Mouse (Mus musculus) liver, embryonic 11.5 days (tissue): ENCODE measurements around the gene Taf1b. TPM values are rescaled to one million over a fixed set of nuclear protein-coding genes. Genes with fewer than 3 reads are reported as not detected.
A peak's percentile ranks its signal among the peaks of the same experiment; 100 is the strongest.
"Not testable (repeated sequence)": the region's sequence is repeated elsewhere in the genome, so short reads cannot be mapped to it uniquely, and the experiment has no call there.

ENCODE experiments used
- ATAC-seq: fragments of 200-750 bp; cut with Nextera tagmentation; replicated peaks from 2 replicates; pipeline ENCODE4 v1.8.0; 2017; ENCODE audit warnings: moderate number of reproducible peaks, mild to moderate bottlenecking, moderate TSS enrichment, moderate library complexity; ENCODE audit not compliant: low FRiP score
- DNase-seq: peaks from one replicate; pipeline ENCODE4 v3.0.0-alpha.2; 2017; ENCODE audit warnings: low spot score
- H3K27ac ChIP-seq: fragments of 300-500 bp; sonication (generic); 2 replicates; pipeline ENCODE4 v1.5.1; 2014; ENCODE audit warnings: mild to moderate bottlenecking, low read depth, low read length, control low read depth
- H3K27me3 ChIP-seq: fragments of 300-500 bp; sonication (generic); replicated peaks from 2 replicates; pipeline ENCODE4 v1.6.1; 2014; ENCODE audit warnings: low read length, mixed read lengths; ENCODE audit not compliant: control insufficient read depth, insufficient read depth
- H3K36me3 ChIP-seq: fragments of 300-500 bp; sonication (generic); 2 replicates; pipeline ENCODE4 v1.6.1; 2014; ENCODE audit warnings: mild to moderate bottlenecking, low read length, moderate library complexity, mixed read lengths; ENCODE audit not compliant: control insufficient read depth, insufficient read depth
- H3K4me1 ChIP-seq: fragments of 300-500 bp; sonication (generic); replicated peaks from 2 replicates; pipeline ENCODE4 v1.6.1; 2014; ENCODE audit warnings: low read length, mixed read lengths; ENCODE audit not compliant: control insufficient read depth, insufficient read depth
- H3K4me2 ChIP-seq: fragments of 300-500 bp; sonication (generic); 2 replicates; pipeline ENCODE4 v1.6.1; 2014; ENCODE audit warnings: mild to moderate bottlenecking, control low read depth, moderate library complexity
- H3K4me3 ChIP-seq: fragments of 300-500 bp; sonication (generic); 2 replicates; pipeline ENCODE4 v1.5.1; 2014; ENCODE audit warnings: low read depth, low read length, control low read depth
- H3K9ac ChIP-seq: fragments of 300-500 bp; sonication (generic); 2 replicates; pipeline ENCODE4 v1.6.1; 2014; ENCODE audit warnings: low read depth, low read length, control low read depth
- H3K9me3 ChIP-seq: fragments of 300-500 bp; sonication (generic); 2 replicates; pipeline ENCODE4 v1.6.1; 2016; ENCODE audit warnings: low read length, inconsistent platforms, mixed read lengths; ENCODE audit not compliant: control insufficient read depth
- WGBS: fragments of 180-500 bp; shearing (Covaris S2); extraction: QIAGEN DNeasy Blood & Tissue Kit; methylation state at CpG from one replicate; pipeline ENCODE4 v1.1.7; 2014; 5-methylcytosine and 5-hydroxymethylcytosine counted together
- polyA plus RNA-seq: library from polyadenylated mRNA; unstranded; fragments of >200 nt; fragmentation: Nextera tagmentation; extraction: Ambion mirVana; gene quantifications from 2 replicates; pipeline ENCODE4 v1.2.1, GENCODE M21; 2014

Taf1b gene
- polyA plus RNA-seq, 1 experiment from 2014 or later: 23.2 TPM

DNA sequence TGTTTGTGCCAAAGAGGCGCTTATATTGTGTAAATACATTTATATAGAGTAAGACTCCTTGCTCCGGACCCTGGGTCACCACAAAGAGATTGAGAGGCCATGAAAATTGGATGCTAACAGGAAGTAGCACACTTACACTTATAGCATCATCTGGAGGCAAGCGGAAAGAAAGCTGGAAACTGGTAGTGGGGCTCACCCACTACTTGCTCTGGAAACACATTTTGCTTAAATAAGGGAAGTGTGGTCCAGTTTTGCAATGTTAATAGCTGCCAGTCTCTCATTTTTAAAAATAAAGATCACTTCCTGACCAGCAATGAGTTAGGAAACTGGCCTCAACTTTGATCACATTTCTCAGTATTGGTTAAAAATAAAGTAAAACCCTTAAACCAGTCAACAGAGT is 5.7 kb upstream of the Taf1b start:
- H3K36me3 ChIP-seq, H3K4me1 ChIP-seq, H3K9me3 ChIP-seq, H3K9ac ChIP-seq, H3K27me3 ChIP-seq, ATAC-seq, H3K4me3 ChIP-seq, DNase-seq, H3K4me2 ChIP-seq, H3K27ac ChIP-seq: not testable (repeated sequence)
- 84% methylated on average over 3 of the region's 3 CpGs for WGBS

- peak overlapping the region; percentile 48 for H3K4me2 ChIP-seq
- DNase-seq (no peak), ATAC-seq (no peak)
- no peak overlapping the region for H3K9ac ChIP-seq
- H3K36me3 ChIP-seq: no peaks in the 10 kb centered on the region
- WGBS: 66% methylated on average over 9 of the region's 9 CpGs
- H3K27ac ChIP-seq: no peak overlapping the region
- H3K4me1 ChIP-seq: no peaks in the 10 kb centered on the region
- no peaks in the 10 kb centered on the region for H3K9me3 ChIP-seq
- peak overlapping the region; percentile 14; the same call in 1 of the 2 replicates for H3K4me3 ChIP-seq
- H3K27me3 ChIP-seq: no peaks in the 10 kb centered on the region
Observed at GRCm38 (mm10) chr12:24493011-24493410, 5.1 kb upstream of the Taf1b start.

- Histone ChIP-seq H3K27ac (no peak overlapping the region), H3K4me1 (no peaks in the 10 kb centered on the region), H3K9ac (no peak overlapping the region), H3K4me2 (peak overlapping the region; percentile 48), H3K4me3 (peak overlapping the region; percentile 14; the same call in 1 of the 2 replicates), H3K36me3 (no peaks in the 10 kb centered on the region), H3K27me3 (no peaks in the 10 kb centered on the region), H3K9me3 (no peaks in the 10 kb centered on the region)
- ATAC-seq (no peak), DNase-seq (no peak)
- WGBS: 47% methylated on average over 30 of the region's 30 CpGs
Observed at GRCm38 (mm10) chr12:24493412-24493811, 4.7 kb upstream of the Taf1b start.

DNA sequence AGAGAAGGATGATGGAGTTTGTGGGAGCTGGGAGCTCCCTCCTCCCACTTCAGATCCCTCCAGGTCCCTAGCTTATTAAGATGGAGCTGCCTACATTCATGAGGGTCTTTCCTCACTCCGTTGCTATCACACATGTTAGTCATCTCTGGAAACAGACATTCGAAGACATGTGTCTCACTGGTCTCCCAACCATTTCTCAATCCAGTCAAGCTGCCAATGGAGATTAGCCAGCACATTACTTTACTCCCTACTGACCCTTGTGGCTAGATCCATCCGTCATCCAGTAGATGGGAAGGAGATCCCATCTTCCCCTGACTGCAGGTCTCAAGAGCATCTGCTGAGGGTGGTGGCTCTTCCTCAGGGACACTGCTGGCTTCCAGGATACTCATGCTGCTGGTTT is 3.4 kb upstream of the Taf1b start:
- H3K9ac ChIP-seq, H3K4me3 ChIP-seq, H3K27me3 ChIP-seq, H3K36me3 ChIP-seq, H3K9me3 ChIP-seq, H3K4me2 ChIP-seq, ATAC-seq, H3K27ac ChIP-seq, H3K4me1 ChIP-seq, DNase-seq: not testable (repeated sequence)
- WGBS: 70% methylated on average over 2 of the region's 3 CpGs

DNA sequence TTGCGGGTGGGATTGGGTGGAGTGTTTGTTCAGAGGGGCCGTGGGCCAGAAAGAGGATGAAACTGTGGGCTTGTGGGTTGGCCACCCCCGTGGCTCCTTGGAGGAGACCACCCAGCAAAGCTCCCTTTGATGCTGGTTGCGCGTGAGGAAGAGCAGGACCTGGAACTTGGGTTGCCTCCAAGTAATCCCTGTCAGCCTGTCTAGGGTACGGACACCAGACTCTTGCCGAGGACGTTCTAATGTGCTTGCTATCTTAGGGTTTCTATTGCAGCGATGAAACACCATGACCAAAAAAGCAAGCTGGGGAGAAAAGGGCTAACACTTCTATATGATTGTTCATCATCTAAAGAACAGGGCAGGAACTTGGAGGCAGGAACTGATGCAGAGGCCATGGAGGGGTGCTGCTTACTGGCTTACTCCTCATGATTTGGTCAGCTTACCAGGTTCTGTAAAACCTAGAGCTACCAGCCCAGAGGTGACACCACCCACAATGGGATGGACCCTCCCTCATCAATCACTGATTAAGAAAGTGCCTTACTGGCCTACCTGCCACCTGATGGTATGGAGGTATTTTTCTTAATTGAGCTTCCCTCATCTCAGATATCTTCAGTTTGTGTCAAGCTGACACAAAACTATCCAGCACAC is 804 bp downstream of the Taf1b start:
- not testable (repeated sequence) for H3K36me3 ChIP-seq, DNase-seq, H3K9me3 ChIP-seq, H3K27me3 ChIP-seq, H3K4me1 ChIP-seq
- Histone ChIP-seq H3K27ac (peak overlapping the region; percentile 62; the same call in 1 of the 2 replicates), H3K9ac (peak overlapping the region; percentile 78), H3K4me2 (peak overlapping the region; percentile 62), H3K4me3 (peak overlapping the region; percentile 74)
- 4% methylated on average over 9 of the region's 9 CpGs for WGBS
- peak; percentile 44 for ATAC-seq

- 45% methylated on average over 8 of the region's 8 CpGs for WGBS
- Histone ChIP-seq H3K4me3 (no peak overlapping the region), H3K9me3 (no peaks in the 10 kb centered on the region), H3K27ac (no peak overlapping the region), H3K27me3 (no peaks in the 10 kb centered on the region), H3K4me1 (no peaks in the 10 kb centered on the region), H3K4me2 (no peak overlapping the region), H3K9ac (no peak overlapping the region), H3K36me3 (peaks cover 2% of the 10 kb centered on the region; the same call in 1 of the 2 replicates)
- no peak for DNase-seq
- ATAC-seq: no peak
Observed at GRCm38 (mm10) chr12:24517118-24517517, 19.0 kb downstream of the Taf1b start.

DNA sequence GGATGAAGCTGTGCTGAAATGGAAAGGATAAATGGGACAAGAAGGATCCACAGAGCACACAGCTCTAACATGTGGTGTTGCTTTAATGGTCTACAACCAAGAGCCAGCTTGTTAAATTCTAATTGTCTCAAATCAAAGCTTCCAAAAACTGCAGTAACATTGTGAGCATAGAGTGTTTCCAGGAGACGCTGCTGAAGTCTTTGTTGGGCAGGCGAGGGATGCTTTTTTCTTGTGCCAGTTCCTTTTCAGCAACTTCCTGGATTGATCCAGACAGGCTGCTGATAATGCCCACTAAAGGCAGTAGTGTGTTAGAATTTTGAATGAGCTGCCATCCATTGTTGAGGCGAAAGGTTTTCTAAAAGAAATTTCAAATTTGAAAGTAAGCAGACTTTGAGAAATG is 22.9 kb downstream of the Taf1b start:
- 83% methylated on average over 3 of the region's 3 CpGs for WGBS
- Histone ChIP-seq H3K4me3 (no peak overlapping the region), H3K27ac (no peak overlapping the region), H3K4me2 (no peak overlapping the region), H3K9ac (no peak overlapping the region), H3K36me3 (no peaks in the 10 kb centered on the region), H3K9me3 (no peaks in the 10 kb centered on the region), H3K4me1 (no peaks in the 10 kb centered on the region), H3K27me3 (no peaks in the 10 kb centered on the region)
- DNase-seq (no peak), ATAC-seq (no peak)

GRCm38 (mm10) chr12:24525065-24525464 is 26.9 kb downstream of the Taf1b start:
- not testable (repeated sequence) for H3K4me3 ChIP-seq, H3K4me2 ChIP-seq, H3K27ac ChIP-seq, ATAC-seq, H3K36me3 ChIP-seq, H3K27me3 ChIP-seq, DNase-seq, H3K9ac ChIP-seq, H3K4me1 ChIP-seq, H3K9me3 ChIP-seq
- WGBS: 84% methylated on average over 7 of the region's 7 CpGs

DNA sequence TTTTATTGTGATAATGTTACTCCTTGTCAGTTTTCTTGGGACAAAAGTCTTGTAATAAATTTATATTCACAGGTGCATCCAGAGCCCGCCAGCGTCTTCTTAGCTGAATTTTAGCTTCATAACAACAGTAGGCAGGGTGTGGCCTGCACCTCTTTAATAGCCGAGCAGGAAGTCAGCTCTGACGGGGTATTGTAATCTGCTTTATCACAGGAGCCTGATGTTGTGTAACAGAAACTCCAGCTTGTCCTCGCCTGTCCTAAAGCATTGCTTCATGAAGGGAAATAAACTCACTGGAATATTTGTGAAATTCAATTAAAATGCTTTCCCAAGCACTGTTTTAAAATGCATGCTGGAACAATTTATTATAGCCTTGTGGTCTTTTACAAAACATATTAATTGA is 38.2 kb downstream of the Taf1b start:
- Histone ChIP-seq H3K27me3 (no peaks in the 10 kb centered on the region), H3K36me3 (no peaks in the 10 kb centered on the region; the same call in 1 of the 2 replicates), H3K4me3 (no peak overlapping the region), H3K4me1 (0 out of 2 replicates have a peak, but pooled peaks cover 7% of the 10 kb centered on the region), H3K9ac (no peak overlapping the region), H3K9me3 (no peaks in the 10 kb centered on the region), H3K27ac (no peak overlapping the region), H3K4me2 (no peak overlapping the region)
- 0 out of 2 replicates have a peak, but pooled peaks have one; percentile 39 for ATAC-seq
- 54% methylated on average over 5 of the region's 5 CpGs for WGBS
- no peak for DNase-seq
